Mouse (Mus musculus) limb, embryonic 12.5 days (tissue): Measurements from ENCODE around the gene Dnajb4. TPM values are rescaled to one million over a fixed set of nuclear protein-coding genes. Genes with fewer than 3 reads are reported as not detected.
"Not testable (repeated sequence)": the region's sequence is repeated elsewhere in the genome, so short reads cannot be mapped to it uniquely, and the experiment has no call there.

Experiments used
- ATAC-seq: fragments of 200-750 bp; cut with Nextera tagmentation; 2 replicates; pipeline ENCODE4 v1.8.0; 2017; ENCODE audit warnings: low read depth, moderate TSS enrichment; ENCODE audit not compliant: insufficient number of reproducible peaks, insufficient read depth, low FRiP score, low TSS enrichment
- H3K27ac ChIP-seq: fragments of 300-500 bp; sonication (generic); 2 replicates; pipeline ENCODE4 v1.5.1; 2016; ENCODE audit warnings: mild to moderate bottlenecking, moderate library complexity
- H3K27me3 ChIP-seq: fragments of 300-500 bp; sonication (generic); 2 replicates; pipeline ENCODE4 v1.6.1; 2016; ENCODE audit warnings: mild to moderate bottlenecking, moderate library complexity
- H3K36me3 ChIP-seq: fragments of 300-500 bp; sonication (generic); 2 replicates; pipeline ENCODE4 v1.6.1; 2016; ENCODE audit warnings: mild to moderate bottlenecking, moderate library complexity
- H3K4me1 ChIP-seq: fragments of 300-500 bp; sonication (generic); replicated peaks from 2 replicates; pipeline ENCODE4 v1.6.1; 2016
- H3K4me2 ChIP-seq: fragments of 300-500 bp; sonication (generic); 2 replicates; pipeline ENCODE4 v1.6.1; 2016; ENCODE audit warnings: mild to moderate bottlenecking, moderate library complexity
- H3K4me3 ChIP-seq: fragments of 300-500 bp; sonication (generic); replicated peaks from 2 replicates; pipeline ENCODE4 v1.5.1; 2016; ENCODE audit warnings: mild to moderate bottlenecking
- H3K9ac ChIP-seq: fragments of 300-500 bp; sonication (generic); replicated peaks from 2 replicates; pipeline ENCODE4 v1.6.1; 2016; ENCODE audit warnings: mild to moderate bottlenecking, moderate library complexity
- H3K9me3 ChIP-seq: fragments of 300-500 bp; sonication (generic); 2 replicates; pipeline ENCODE4 v1.6.1; 2016; ENCODE audit warnings: mild to moderate bottlenecking, moderate library complexity
- WGBS: fragments of 180-500 bp; shearing (Covaris S2); methylation state at CpG from one replicate; pipeline ENCODE4 v1.1.7; 2016; 5-methylcytosine and 5-hydroxymethylcytosine counted together
- polyA plus RNA-seq: library from polyadenylated mRNA; unstranded; fragments of >200 nt; fragmentation: Nextera tagmentation; extraction: Ambion mirVana; gene quantifications from 2 replicates; pipeline ENCODE4 v1.2.1, GENCODE M21; 2016

Dnajb4 gene
- polyA plus RNA-seq, 1 experiment from 2014 or later, result 36.8 TPM

- H3K36me3 ChIP-seq, result peaks cover 5% of the 10 kb centered on the region; the same call in 1 of the 2 replicates
- no peak for ATAC-seq
- peaks cover 21% of the 10 kb centered on the region for H3K4me1 ChIP-seq
- H3K4me2 ChIP-seq, result peak overlapping the region; percentile 59
- no peak overlapping the region for H3K4me3 ChIP-seq
- no peak overlapping the region for H3K9ac ChIP-seq
- 88% methylated on average over 7 of the region's 7 CpGs for WGBS
- no peaks in the 10 kb centered on the region for H3K9me3 ChIP-seq
- H3K27ac ChIP-seq, result no peak overlapping the region
- H3K27me3 ChIP-seq, result no peaks in the 10 kb centered on the region
Measured at GRCm38 (mm10) chr3:152208096-152208885, 1.8 kb downstream of the Dnajb4 start.

DNA sequence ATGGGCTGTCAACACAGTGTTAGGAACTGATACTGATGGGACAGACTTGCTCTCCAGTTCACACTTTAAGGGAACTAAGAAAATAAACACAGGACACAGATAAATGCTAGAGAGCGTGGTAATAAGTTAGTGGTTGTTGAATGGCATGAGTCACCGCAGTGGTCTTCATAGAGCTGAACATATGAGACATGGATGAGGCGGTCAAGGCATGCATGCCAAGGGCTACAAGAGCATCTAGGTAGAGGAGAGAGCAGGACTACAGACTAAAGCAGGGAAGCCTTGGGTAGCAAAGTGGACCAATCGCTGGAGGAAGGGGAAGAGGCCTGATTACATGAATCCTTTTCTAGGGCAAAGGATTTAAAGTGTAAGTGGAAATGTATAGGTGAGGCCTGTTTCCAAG is 2.9 kb downstream of the Dnajb4 start:
- Histone ChIP-seq H3K4me2 (no peak overlapping the region), H3K36me3 (0 out of 2 replicates have a peak, but pooled peaks cover 4% of the 10 kb centered on the region), H3K4me1 (peaks cover 10% of the 10 kb centered on the region), H3K4me3 (no peak overlapping the region), H3K9ac (no peak overlapping the region), H3K27ac (no peak overlapping the region), H3K27me3 (no peaks in the 10 kb centered on the region), H3K9me3 (no peaks in the 10 kb centered on the region)
- no peak for ATAC-seq
- 95% methylated on average over 4 of the region's 4 CpGs for WGBS

DNA sequence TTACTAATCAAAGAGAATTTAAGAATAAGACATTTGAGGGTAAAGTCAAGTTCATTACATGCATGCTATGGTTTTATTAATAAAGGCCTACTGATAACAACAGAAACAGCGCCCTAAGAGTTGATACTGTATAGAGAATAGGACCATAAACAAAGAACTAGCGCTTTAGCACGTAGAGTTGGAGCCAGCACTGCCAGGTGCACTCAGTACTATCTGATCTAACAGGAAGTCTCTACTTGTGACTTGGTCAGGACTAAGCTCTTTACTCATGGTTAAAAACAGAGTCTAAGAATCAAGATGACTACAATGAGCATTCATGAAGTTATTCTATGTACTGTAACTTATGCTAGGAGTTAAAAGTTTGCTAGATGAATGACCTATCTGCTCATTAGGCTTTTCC is 5.5 kb downstream of the Dnajb4 start:
- 80% methylated on average over 3 of the region's 3 CpGs for WGBS

DNA sequence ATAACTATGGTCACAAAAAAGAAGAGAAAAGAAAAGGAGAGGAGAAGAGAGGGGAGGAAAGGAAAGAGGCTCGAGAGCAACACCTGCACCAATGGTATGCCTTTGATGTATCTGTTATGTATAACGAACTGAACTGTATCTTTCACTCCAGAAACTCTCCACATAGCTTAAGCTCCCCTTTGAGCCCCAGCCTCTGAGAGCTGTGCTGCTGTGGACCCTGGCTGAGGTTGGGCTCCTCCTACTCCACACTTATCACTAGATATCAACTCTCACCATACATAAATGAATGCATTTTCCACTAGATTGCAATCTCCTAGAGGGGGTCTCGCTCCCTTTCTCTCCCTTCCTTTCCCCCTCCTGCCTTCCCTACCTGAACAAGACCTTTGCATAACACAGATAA is 6.1 kb downstream of the Dnajb4 start:
- no peak overlapping the region for H3K4me2 ChIP-seq
- WGBS, result 64% methylated on average over 3 of the region's 3 CpGs
- no peak overlapping the region for H3K4me3 ChIP-seq
- H3K4me1 ChIP-seq, result peaks cover 4% of the 10 kb centered on the region; the same call in 1 of the 2 replicates
- ATAC-seq, result no peak
- H3K27ac ChIP-seq, result no peak overlapping the region
- no peak overlapping the region for H3K9ac ChIP-seq
- no peaks in the 10 kb centered on the region for H3K9me3 ChIP-seq
- no peaks in the 10 kb centered on the region for H3K27me3 ChIP-seq
- H3K36me3 ChIP-seq, result 0 out of 2 replicates have a peak, but pooled peaks cover 4% of the 10 kb centered on the region

More for the DNA sequence above, 5.5 kb downstream of the Dnajb4 start:
- no peak overlapping the region for H3K4me3 ChIP-seq
- no peaks in the 10 kb centered on the region for H3K27me3 ChIP-seq
- ATAC-seq, result no peak
- no peak overlapping the region for H3K27ac ChIP-seq
- H3K9ac ChIP-seq, result no peak overlapping the region
- H3K4me1 ChIP-seq, result peaks cover 4% of the 10 kb centered on the region; the same call in 1 of the 2 replicates
- no peak overlapping the region for H3K4me2 ChIP-seq
- H3K9me3 ChIP-seq, result no peaks in the 10 kb centered on the region
- 0 out of 2 replicates have a peak, but pooled peaks cover 4% of the 10 kb centered on the region for H3K36me3 ChIP-seq

DNA sequence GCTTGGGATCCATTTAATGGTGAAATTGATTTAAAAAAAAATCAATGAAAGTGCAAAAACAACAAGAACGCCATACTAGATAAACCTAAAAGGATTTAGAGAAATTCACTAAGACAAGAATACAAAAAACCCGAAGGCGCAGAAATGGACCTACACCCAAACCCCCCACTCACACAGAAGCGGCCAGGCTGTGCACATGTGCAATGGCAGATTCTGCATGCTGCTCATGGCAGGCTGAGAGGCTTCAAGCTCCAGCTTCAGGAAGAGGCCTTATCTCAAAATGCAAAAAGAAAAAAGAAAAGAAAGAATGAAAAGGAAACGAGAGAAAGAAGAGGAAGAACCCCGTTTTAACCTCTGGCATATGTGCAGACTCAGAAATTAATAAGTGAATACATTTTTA is 6.7 kb downstream of the Dnajb4 start:
- Histone ChIP-seq H3K4me1 (peaks cover under 1% of the 10 kb centered on the region; the same call in 1 of the 2 replicates), H3K9me3 (no peaks in the 10 kb centered on the region), H3K4me3 (no peak overlapping the region), H3K9ac (no peak overlapping the region), H3K27ac (no peak overlapping the region), H3K36me3 (0 out of 2 replicates have a peak, but pooled peaks cover 4% of the 10 kb centered on the region), H3K27me3 (no peaks in the 10 kb centered on the region), H3K4me2 (no peak overlapping the region)
- WGBS, result 85% methylated on average over 6 of the region's 6 CpGs
- no peak for ATAC-seq

- Histone ChIP-seq H3K4me3 (no peak overlapping the region), H3K4me1 (no peaks in the 10 kb centered on the region), H3K27me3 (no peaks in the 10 kb centered on the region), H3K4me2 (no peak overlapping the region), H3K27ac (no peak overlapping the region), H3K9ac (no peak overlapping the region), H3K36me3 (0 out of 2 replicates have a peak, but pooled peaks cover 4% of the 10 kb centered on the region), H3K9me3 (no peaks in the 10 kb centered on the region)
- no peak for ATAC-seq
Measured at GRCm38 (mm10) chr3:152202942-152203341, 7.2 kb downstream of the Dnajb4 start.

DNA sequence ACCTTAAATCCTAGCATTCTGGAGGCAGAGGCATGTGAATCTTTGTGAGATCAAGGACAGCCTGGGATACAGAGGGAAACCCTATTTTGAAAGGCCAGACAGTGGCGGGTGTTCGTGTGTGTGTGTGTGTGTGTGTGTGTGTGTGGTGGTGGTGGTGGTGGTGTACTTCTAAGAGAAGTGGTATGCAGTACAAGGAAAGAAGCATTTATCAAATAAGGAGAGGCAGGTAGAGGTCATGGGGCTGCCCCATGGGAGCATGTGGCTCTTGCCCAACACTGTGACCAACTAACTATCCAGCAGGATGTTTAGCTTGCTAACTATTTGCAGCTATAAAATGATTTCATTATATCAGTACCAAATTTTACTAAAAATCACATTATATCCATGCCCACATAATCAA is 8.5 kb downstream of the Dnajb4 start:
- Histone ChIP-seq H3K36me3 (no peaks in the 10 kb centered on the region), H3K27ac (no peak overlapping the region), H3K4me1 (no peaks in the 10 kb centered on the region), H3K4me3 (no peak overlapping the region), H3K9ac (no peak overlapping the region), H3K4me2 (no peak overlapping the region), H3K9me3 (no peaks in the 10 kb centered on the region), H3K27me3 (no peaks in the 10 kb centered on the region)
- 69% methylated on average over 2 of the region's 2 CpGs for WGBS
- no peak for ATAC-seq

DNA sequence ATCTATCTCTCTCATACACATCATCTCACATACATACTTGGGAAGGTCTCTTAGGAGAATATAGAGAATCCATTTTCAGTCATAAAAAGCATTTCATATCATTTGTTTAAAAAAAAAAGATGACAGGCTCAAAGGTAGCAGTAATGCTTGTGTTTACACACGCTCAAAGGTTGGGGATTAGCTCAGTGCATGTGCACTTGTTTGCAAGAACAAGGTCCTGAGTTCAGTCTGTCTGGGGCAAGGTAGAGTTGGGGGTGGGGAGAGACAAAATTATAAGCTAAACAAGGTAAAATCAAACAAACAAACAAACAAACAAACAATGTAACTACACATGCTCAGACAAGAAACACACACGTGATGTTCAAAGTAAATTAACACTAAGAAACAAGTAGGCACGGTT is 8.9 kb downstream of the Dnajb4 start:
- WGBS, result 83% methylated on average over 3 of the region's 3 CpGs
- Histone ChIP-seq H3K9me3 (no peaks in the 10 kb centered on the region), H3K9ac (no peak overlapping the region), H3K27ac (no peak overlapping the region), H3K27me3 (no peaks in the 10 kb centered on the region), H3K4me1 (no peaks in the 10 kb centered on the region), H3K4me3 (no peak overlapping the region), H3K36me3 (no peaks in the 10 kb centered on the region), H3K4me2 (no peak overlapping the region)
- no peak for ATAC-seq

GRCm38 (mm10) chr3:152199125-152199524 is 11.0 kb downstream of the Dnajb4 start:
- no peak overlapping the region for H3K4me3 ChIP-seq
- no peaks in the 10 kb centered on the region for H3K27me3 ChIP-seq
- WGBS, result 61% methylated on average over 3 of the region's 3 CpGs
- no peak overlapping the region for H3K9ac ChIP-seq
- ATAC-seq, result no peak
- no peak overlapping the region for H3K27ac ChIP-seq
- no peaks in the 10 kb centered on the region for H3K36me3 ChIP-seq
- H3K4me2 ChIP-seq, result no peak overlapping the region
- no peaks in the 10 kb centered on the region for H3K9me3 ChIP-seq
- peaks cover 2% of the 10 kb centered on the region; the same call in 1 of the 2 replicates for H3K4me1 ChIP-seq

- not testable (repeated sequence) for H3K36me3 ChIP-seq, H3K27ac ChIP-seq, H3K9ac ChIP-seq, H3K4me3 ChIP-seq, H3K4me1 ChIP-seq, ATAC-seq, H3K4me2 ChIP-seq, H3K27me3 ChIP-seq, H3K9me3 ChIP-seq
- 28% methylated on average over 2 of the region's 2 CpGs for WGBS
Measured at GRCm38 (mm10) chr3:152197246-152197645, 12.9 kb downstream of the Dnajb4 start.

DNA sequence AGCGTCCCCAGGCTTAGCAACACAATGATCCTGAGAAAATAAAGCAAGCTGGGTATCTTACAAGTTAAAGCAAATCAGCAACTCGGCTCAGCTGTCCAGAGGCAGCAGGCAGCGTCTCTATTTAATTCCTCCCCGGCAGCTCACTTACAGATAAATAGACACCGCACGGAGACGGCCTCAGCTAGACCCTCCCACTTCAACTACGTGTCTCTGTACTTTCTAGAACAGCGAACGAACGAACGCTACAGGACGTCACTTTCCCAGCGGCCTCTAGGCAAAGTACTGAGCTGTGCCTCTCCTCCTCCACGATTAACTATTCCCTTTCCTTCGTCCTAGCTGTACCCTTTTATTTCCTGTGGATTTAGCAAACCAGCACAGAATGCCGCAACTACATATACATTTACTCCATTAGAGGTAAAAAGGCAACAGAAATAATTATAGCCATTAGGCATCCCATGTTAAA is 16.4 kb downstream of the Dnajb4 start:
- Histone ChIP-seq H3K4me2 (peak overlapping the region; percentile 57), H3K9ac (peak overlapping the region; percentile 66), H3K27ac (peak overlapping the region; percentile 90), H3K27me3 (no peaks in the 10 kb centered on the region), H3K36me3 (no peaks in the 10 kb centered on the region), H3K9me3 (no peaks in the 10 kb centered on the region), H3K4me3 (peak overlapping the region; percentile 57), H3K4me1 (peaks cover 19% of the 10 kb centered on the region)
- ATAC-seq, result peak; percentile 96
- WGBS, result under 1% methylated on average over 17 of the region's 17 CpGs
